Mouse (Mus musculus) erythroblast, adult 5-6 weeks (primary cell): Measurements from ENCODE around the gene Yeats4. TPM values are rescaled to one million over a fixed set of nuclear protein-coding genes. Genes with fewer than 3 reads are reported as not detected.

Source experiments
- ATAC-seq: replicated peaks from 2 replicates; pipeline ENCODE4 v1.8.0; 2016; ENCODE audit warnings: moderate number of reproducible peaks, mild to moderate bottlenecking, moderate TSS enrichment, inconsistent platforms; ENCODE audit not compliant: poor library complexity, low FRiP score, severe bottlenecking
- total RNA-seq, 2 experiments: library from RNA; stranded (forward) in 1 of 2; stranded (reverse) in 1 of 2; fragments of 150-400 nt in 1 of 2; fragments of 200-764, 138-1000 nt in 1 of 2; gene quantifications; 2 replicates each; pipeline versions ENCODE4 v1.2.3 to v1.2.4; 2015 to 2017; ENCODE audit warnings: low replicate concordance in 2 of 2

Gene Yeats4
- total RNA-seq, 2 experiments from 2014 or later, result 25.9 to 51.6 TPM

GRCm38 (mm10) chr10:117206070-117206469, 18.2 kb downstream of the Yeats4 start:
- ATAC-seq, result no peak

GRCm38 (mm10) chr10:117203558-117203981, 20.7 kb downstream of the Yeats4 start:
- ATAC-seq, result no peak

GRCm38 (mm10) chr10:117202981-117203557, 21.2 kb downstream of the Yeats4 start:
- no peak for ATAC-seq

GRCm38 (mm10) chr10:117199701-117200100, 24.6 kb downstream of the Yeats4 start:
- ATAC-seq, result no peak

GRCm38 (mm10) chr10:117196696-117197095, 27.6 kb downstream of the Yeats4 start:
- ATAC-seq, result no peak

- no peak for ATAC-seq
Measured at GRCm38 (mm10) chr10:117195748-117196147, 28.6 kb downstream of the Yeats4 start.

- ATAC-seq, result no peak
Measured at GRCm38 (mm10) chr10:117195005-117195404, 29.3 kb downstream of the Yeats4 start.

GRCm38 (mm10) chr10:117193364-117193763, 30.9 kb downstream of the Yeats4 start:
- no peak for ATAC-seq

GRCm38 (mm10) chr10:117185399-117186089, 38.8 kb downstream of the Yeats4 start:
- no peak for ATAC-seq

- no peak for ATAC-seq
Measured at GRCm38 (mm10) chr10:117181098-117181497, 43.2 kb downstream of the Yeats4 start.

GRCm38 (mm10) chr10:117174645-117175044, 49.7 kb downstream of the Yeats4 start:
- ATAC-seq, result no peak

GRCm38 (mm10) chr10:117173566-117174438, 50.5 kb downstream of the Yeats4 start:
- ATAC-seq, result no peak

- ATAC-seq, result no peak
Measured at GRCm38 (mm10) chr10:117173111-117173510, 51.2 kb downstream of the Yeats4 start.

- ATAC-seq, result no peak
Measured at GRCm38 (mm10) chr10:117172069-117172468, 52.2 kb downstream of the Yeats4 start.

- ATAC-seq, result peak; percentile 99
Measured at GRCm38 (mm10) chr10:117166785-117167425, 57.4 kb downstream of the Yeats4 start.

Other genes with a start within 250 kb of the Yeats4 start
- gene Best3, start 238.2 kb downstream of the Yeats4 start, total RNA-seq (2015; ENCODE audit: low replicate concordance), result not detected in 2 replicates
- not detected in 2 replicates for gene Best3, start 238.2 kb downstream of the Yeats4 start, total RNA-seq (2017; ENCODE audit: low replicate concordance)
- not detected in 2 replicates for gene Lrrc10, start 179.2 kb downstream of the Yeats4 start, total RNA-seq (2015; ENCODE audit: low replicate concordance)
- gene Lrrc10, start 179.2 kb downstream of the Yeats4 start, total RNA-seq (2017; ENCODE audit: low replicate concordance), result not detected in 2 replicates
- 144 and 179 TPM in 2 replicates for gene Cct2, start 160.7 kb downstream of the Yeats4 start, total RNA-seq (2015; ENCODE audit: low replicate concordance)
- 79.9 and 94.5 TPM in 2 replicates for gene Cct2, start 160.7 kb downstream of the Yeats4 start, total RNA-seq (2017; ENCODE audit: low replicate concordance)
- gene Frs2, start 76.0 kb downstream of the Yeats4 start, total RNA-seq (2015; ENCODE audit: low replicate concordance), result 23.4 and 34.3 TPM in 2 replicates
- 24.2 and 34.2 TPM in 2 replicates for gene Frs2, start 76.0 kb downstream of the Yeats4 start, total RNA-seq (2017; ENCODE audit: low replicate concordance)
- gene 9530003J23Rik, start 14.2 kb upstream of the Yeats4 start, total RNA-seq (2015; ENCODE audit: low replicate concordance), result not detected in 2 replicates
- 0.56 TPM in 1 of 2 replicates, not detected in the other for gene 9530003J23Rik, start 14.2 kb upstream of the Yeats4 start, total RNA-seq (2017; ENCODE audit: low replicate concordance)
- 2,691 and 2,758 TPM in 2 replicates for gene Lyz2, start 57.8 kb upstream of the Yeats4 start, total RNA-seq (2015; ENCODE audit: low replicate concordance)
- gene Lyz2, start 57.8 kb upstream of the Yeats4 start, total RNA-seq (2017; ENCODE audit: low replicate concordance), result 1,711 and 2,049 TPM in 2 replicates
- 2.7 and 4.0 TPM in 2 replicates for gene Lyz1, start 68.4 kb upstream of the Yeats4 start, total RNA-seq (2015; ENCODE audit: low replicate concordance)
- 1.1 TPM in 1 of 2 replicates, not detected in the other for gene Lyz1, start 68.4 kb upstream of the Yeats4 start, total RNA-seq (2017; ENCODE audit: low replicate concordance)
- gene Cpsf6, start 155.5 kb upstream of the Yeats4 start, total RNA-seq (2015; ENCODE audit: low replicate concordance), result 37.6 and 47.7 TPM in 2 replicates
- gene Cpsf6, start 155.5 kb upstream of the Yeats4 start, total RNA-seq (2017; ENCODE audit: low replicate concordance), result 36.5 and 47.0 TPM in 2 replicates